Mouse (Mus musculus): ENCODE data around the gene Gm47996. TPM values are rescaled to one million over a fixed set of nuclear protein-coding genes. Genes with fewer than 3 reads are reported as not detected.

Gene Gm47996
- polyA plus RNA-seq, 1 experiment from 2014 or later, result not detected

DNA sequence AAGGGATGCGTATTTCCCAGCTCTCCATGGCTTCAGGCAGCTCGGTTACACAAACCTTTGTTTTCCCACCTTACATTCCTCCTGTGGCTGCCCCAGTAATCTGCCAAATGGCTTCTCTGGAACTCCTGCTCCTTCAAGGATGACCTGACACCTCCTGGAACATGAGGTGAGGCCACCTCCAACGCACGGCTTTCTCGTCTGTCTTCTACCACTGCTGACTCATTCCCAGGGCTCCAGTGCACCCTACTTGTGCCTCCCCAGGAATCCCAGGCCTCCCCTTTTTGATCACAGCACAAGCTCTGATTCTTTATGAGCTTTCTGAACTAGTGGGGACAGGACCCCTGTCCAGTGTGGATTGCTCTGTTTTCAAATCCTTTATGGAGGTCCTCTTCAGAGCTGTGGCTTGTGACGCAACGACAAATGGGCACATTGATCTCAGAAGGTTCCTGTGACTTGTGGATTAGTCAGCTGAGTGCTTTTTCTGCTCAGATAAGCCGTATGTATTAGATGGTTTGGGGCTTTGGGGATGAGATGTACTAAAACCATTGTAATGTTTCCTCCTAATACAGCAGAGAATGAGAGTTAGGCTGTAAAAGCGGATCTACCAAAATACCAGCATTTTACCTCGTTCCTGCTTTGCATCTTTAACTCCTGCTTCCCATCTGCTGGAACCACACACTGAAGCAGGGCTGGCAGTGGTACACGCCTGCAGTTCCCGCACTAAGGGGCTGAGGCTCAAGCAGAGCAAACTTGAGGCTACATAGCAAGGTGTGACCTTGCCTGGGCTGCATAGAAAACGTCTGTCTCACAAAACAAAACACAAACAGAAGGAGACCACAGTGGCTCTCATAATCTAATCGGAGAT is 48.4 kb downstream of the Gm47996 start:
- no peak for ATAC-seq

GRCm38 (mm10) chr1:151259061-151259460 is 49.1 kb downstream of the Gm47996 start:
- Histone ChIP-seq H3K4me3 (no peak overlapping the region), H3K9ac (no peak overlapping the region), H3K27ac (no peak overlapping the region), H3K27me3 (no peaks in the 10 kb centered on the region), H3K9me3 (replicated peaks) (no peaks in the 10 kb centered on the region), H3K4me2 (no peak overlapping the region), H3K4me1 (peaks cover 4% of the 10 kb centered on the region; the same call in 1 of the 2 replicates), H3K36me3 (ENCODE audit: poor library complexity, severe bottlenecking) (no peaks in the 10 kb centered on the region)
- WGBS, result 16% methylated on average over 8 of the region's 8 CpGs
- ATAC-seq, result no peak

More for the DNA sequence above, 48.4 kb downstream of the Gm47996 start:
- no peaks in the 10 kb centered on the region for H3K36me3 ChIP-seq (ENCODE audit: poor library complexity, severe bottlenecking)
- no peaks in the 10 kb centered on the region for H3K9me3 ChIP-seq (replicated peaks)
- H3K4me2 ChIP-seq, result no peak overlapping the region
- 74% methylated on average over 14 of the region's 14 CpGs for WGBS
- no peaks in the 10 kb centered on the region for H3K27me3 ChIP-seq
- no peak overlapping the region for H3K4me3 ChIP-seq
- H3K9ac ChIP-seq, result no peak overlapping the region
- peaks cover 4% of the 10 kb centered on the region; the same call in 1 of the 2 replicates for H3K4me1 ChIP-seq
- H3K27ac ChIP-seq, result no peak overlapping the region

Other genes starting within 250 kb of the Gm47996 start
- gene Hmcn1, start 216.7 kb upstream of the Gm47996 start, polyA plus RNA-seq (2015; fragmentation: Nextera tagmentation; extraction: Ambion mirVana), result 1.1 and 1.2 TPM in 2 replicates
- 0.14 and 0.25 TPM in 2 replicates for gene Gm47985, start 27.6 kb upstream of the Gm47996 start, polyA plus RNA-seq (2015; fragmentation: Nextera tagmentation; extraction: Ambion mirVana)
- gene Gm8947, start 17.8 kb upstream of the Gm47996 start, polyA plus RNA-seq (2015; fragmentation: Nextera tagmentation; extraction: Ambion mirVana), result not detected in 2 replicates
- not detected in 2 replicates for gene Gm47995, start 11.7 kb upstream of the Gm47996 start, polyA plus RNA-seq (2015; fragmentation: Nextera tagmentation; extraction: Ambion mirVana)
- gene 3110040M04Rik, start 6.0 kb upstream of the Gm47996 start, polyA plus RNA-seq (2015; fragmentation: Nextera tagmentation; extraction: Ambion mirVana), result not detected in 2 replicates
- 364 and 394 TPM in 2 replicates for gene Ivns1abp, start 134.3 kb downstream of the Gm47996 start, polyA plus RNA-seq (2015; fragmentation: Nextera tagmentation; extraction: Ambion mirVana)
- gene Swt1, start 218.3 kb downstream of the Gm47996 start, polyA plus RNA-seq (2015; fragmentation: Nextera tagmentation; extraction: Ambion mirVana), result 26.9 and 30.0 TPM in 2 replicates
- gene Trmt1l, start 218.4 kb downstream of the Gm47996 start, polyA plus RNA-seq (2015; fragmentation: Nextera tagmentation; extraction: Ambion mirVana), result 48.4 and 51.3 TPM in 2 replicates